Mouse (Mus musculus) intestine, postnatal 0 days (tissue): Measurements from ENCODE around the gene Slc22a13. TPM values are rescaled to one million over a fixed set of nuclear protein-coding genes. Genes with fewer than 3 reads are reported as not detected.

Experiments used
- ATAC-seq: fragments of 200-750 bp; cut with Nextera tagmentation; 2 replicates; pipeline ENCODE4 v1.8.0; 2017; ENCODE audit warnings: mild to moderate bottlenecking, moderate TSS enrichment, moderate library complexity
- H3K27ac ChIP-seq: fragments of 300-500 bp; sonication (generic); 2 replicates; pipeline ENCODE4 v1.5.1; 2014; ENCODE audit warnings: mild to moderate bottlenecking, low read depth, low read length, moderate library complexity
- H3K27me3 ChIP-seq: fragments of 300-500 bp; sonication (generic); replicated peaks from 2 replicates; pipeline ENCODE4 v1.6.1; 2014; ENCODE audit warnings: low read length, mixed read lengths; ENCODE audit not compliant: control insufficient read depth, insufficient read depth
- H3K36me3 ChIP-seq: fragments of 300-500 bp; sonication (generic); 2 replicates; pipeline ENCODE4 v1.6.1; 2014; ENCODE audit warnings: mild to moderate bottlenecking, moderate library complexity; ENCODE audit not compliant: control insufficient read depth, insufficient read depth
- H3K4me1 ChIP-seq: fragments of 300-500 bp; sonication (generic); replicated peaks from 2 replicates; pipeline ENCODE4 v1.6.1; 2014; ENCODE audit warnings: antibody characterized with exemption, low read length, mixed read lengths; ENCODE audit not compliant: control insufficient read depth, insufficient read depth
- H3K4me2 ChIP-seq: fragments of 300-500 bp; sonication (generic); replicated peaks from 2 replicates; pipeline ENCODE4 v1.6.1; 2014; ENCODE audit warnings: low read depth, mild to moderate bottlenecking, moderate library complexity
- H3K4me3 ChIP-seq: fragments of 300-500 bp; sonication (generic); 2 replicates; pipeline ENCODE4 v1.5.1; 2014; ENCODE audit warnings: low read depth, low read length
- H3K9ac ChIP-seq: fragments of 300-500 bp; sonication (generic); 2 replicates; pipeline ENCODE4 v1.6.1; 2014; ENCODE audit warnings: mild to moderate bottlenecking, low read depth, low read length
- H3K9me3 ChIP-seq: fragments of 300-500 bp; sonication (generic); 2 replicates; pipeline ENCODE4 v1.6.1; 2016; ENCODE audit warnings: mixed run types; ENCODE audit not compliant: control insufficient read depth
- CTCF ChIP-seq: sonication (generic); IDR thresholded peaks from 2 replicates; pipeline ENCODE4 v1.5.1; 2016; ENCODE audit warnings: low read depth, mild to moderate bottlenecking, control low read depth, antibody characterized with exemption, moderate library complexity
- WGBS: fragments of 180-500 bp; shearing (Covaris S2); extraction: QIAGEN DNeasy Blood & Tissue Kit; methylation state at CpG from one replicate; pipeline ENCODE4 v1.1.7; 2014; 5-methylcytosine and 5-hydroxymethylcytosine counted together
- polyA plus RNA-seq: library from polyadenylated mRNA; unstranded; fragments of >200 nt; fragmentation: Nextera tagmentation; extraction: Ambion mirVana; gene quantifications from 2 replicates; pipeline ENCODE4 v1.2.1, GENCODE M21; 2015

Slc22a13 gene
- polyA plus RNA-seq, 1 experiment from 2014 or later: not detected

DNA sequence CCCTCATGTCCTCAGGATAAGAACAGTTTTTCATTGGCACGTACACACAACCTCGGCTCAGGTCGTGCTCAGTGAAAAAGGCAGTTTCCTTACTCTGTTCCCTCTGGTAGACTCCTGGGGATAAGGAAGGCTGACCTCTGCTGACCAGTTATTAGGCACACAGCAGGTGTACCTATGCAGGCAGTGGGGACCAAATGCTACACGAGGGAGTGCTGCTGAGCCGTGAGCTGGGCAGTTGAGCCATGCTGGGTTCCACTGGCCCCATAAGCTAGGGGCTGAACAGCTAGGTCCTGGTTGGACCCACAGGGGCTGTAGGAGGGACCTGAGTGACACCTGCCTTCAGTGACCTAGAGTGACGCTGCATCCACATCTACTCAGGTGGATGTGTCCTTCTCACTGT, 63.3 kb downstream of the Slc22a13 start:
- Histone ChIP-seq H3K27me3 (no peaks in the 10 kb centered on the region), H3K4me1 (no peaks in the 10 kb centered on the region), H3K36me3 (no peaks in the 10 kb centered on the region), H3K4me2 (no peak overlapping the region), H3K27ac (no peak overlapping the region), H3K4me3 (no peak overlapping the region), H3K9me3 (no peaks in the 10 kb centered on the region), H3K9ac (no peak overlapping the region)
- no peak for ATAC-seq
- 57% methylated on average over 6 of the region's 6 CpGs for WGBS
- TF ChIP-seq CTCF: no peak

DNA sequence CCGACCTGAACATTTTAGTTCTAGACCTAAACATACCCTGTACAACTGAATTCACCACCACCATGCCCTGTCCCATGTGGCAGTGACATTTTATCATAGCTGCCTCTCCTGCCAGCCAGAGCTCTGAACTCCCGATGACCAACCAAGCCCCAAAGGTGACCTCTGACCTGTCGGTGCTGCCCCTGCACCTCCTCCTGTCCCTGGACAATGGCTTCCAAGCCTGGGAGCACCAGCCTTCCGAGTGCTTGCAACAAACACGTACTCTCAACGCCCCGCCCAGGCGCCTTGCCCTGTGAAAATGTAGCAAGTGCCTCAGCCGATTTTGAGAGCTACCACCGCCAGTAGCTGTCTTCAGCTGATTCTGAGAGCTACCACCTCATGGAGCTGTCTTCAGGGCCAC, 63.8 kb downstream of the Slc22a13 start:
- Histone ChIP-seq H3K27me3 (no peaks in the 10 kb centered on the region), H3K4me2 (no peak overlapping the region), H3K27ac (no peak overlapping the region), H3K36me3 (no peaks in the 10 kb centered on the region), H3K4me1 (no peaks in the 10 kb centered on the region), H3K4me3 (no peak overlapping the region), H3K9me3 (no peaks in the 10 kb centered on the region), H3K9ac (no peak overlapping the region)
- ATAC-seq: no peak
- TF ChIP-seq CTCF: no peak
- WGBS: 43% methylated on average over 10 of the region's 10 CpGs

DNA sequence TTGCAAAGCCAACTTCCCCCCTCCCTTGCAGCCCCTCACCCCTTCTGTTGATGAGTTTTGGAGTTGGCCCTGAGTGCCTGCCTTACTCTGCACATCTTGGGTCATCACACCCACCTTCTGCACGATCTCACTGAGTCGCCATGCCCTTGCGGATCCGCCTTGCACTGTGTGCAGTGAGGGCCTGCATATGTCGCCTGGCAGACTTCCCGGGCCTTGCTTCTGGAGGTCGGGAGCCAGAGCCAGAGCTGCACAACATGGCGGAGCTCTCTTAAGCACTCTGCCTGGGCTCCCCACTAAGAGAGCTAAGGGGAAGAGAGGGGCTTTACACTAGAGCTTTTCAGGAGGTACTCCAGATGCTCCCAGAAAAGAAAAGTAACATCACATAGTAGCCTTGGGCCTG, 64.2 kb downstream of the Slc22a13 start:
- Histone ChIP-seq H3K4me3 (no peak overlapping the region), H3K9ac (no peak overlapping the region), H3K4me2 (no peak overlapping the region), H3K4me1 (no peaks in the 10 kb centered on the region), H3K27ac (no peak overlapping the region), H3K36me3 (no peaks in the 10 kb centered on the region), H3K27me3 (no peaks in the 10 kb centered on the region), H3K9me3 (no peaks in the 10 kb centered on the region)
- no peak for ATAC-seq
- no peak for TF ChIP-seq CTCF
- 80% methylated on average over 8 of the region's 8 CpGs for WGBS

DNA sequence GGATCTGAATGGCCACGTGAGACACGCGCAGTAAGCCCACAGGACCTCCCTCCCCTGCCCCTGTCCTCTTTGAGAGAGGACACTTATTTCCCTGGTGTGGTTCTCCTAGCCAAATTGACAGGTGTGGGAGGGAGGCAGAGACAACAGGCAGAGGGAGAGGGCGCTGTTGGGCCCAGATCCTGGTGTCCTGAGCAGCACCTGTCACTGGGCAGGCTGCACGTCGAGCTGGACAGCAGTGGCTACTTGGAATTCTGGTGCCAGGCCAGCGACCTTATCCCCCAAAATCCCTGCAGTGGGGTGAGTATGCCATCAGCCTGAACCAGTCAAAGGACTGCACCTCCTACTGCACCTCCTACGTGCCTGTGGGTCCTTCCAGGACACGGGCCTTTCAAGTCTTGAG, 65.5 kb downstream of the Slc22a13 start:
- no peak for ATAC-seq
- Histone ChIP-seq H3K9me3 (no peaks in the 10 kb centered on the region), H3K9ac (no peak overlapping the region)

More for the DNA sequence above, 65.5 kb downstream of the Slc22a13 start:
- no peaks in the 10 kb centered on the region for H3K4me1 ChIP-seq
- no peak overlapping the region for H3K4me3 ChIP-seq
- no peak overlapping the region for H3K4me2 ChIP-seq
- 72% methylated on average over 9 of the region's 9 CpGs for WGBS
- TF ChIP-seq CTCF: 0 out of 2 replicates have a peak, but pooled peaks have one; percentile 9
- H3K27ac ChIP-seq: no peak overlapping the region
- H3K27me3 ChIP-seq: no peaks in the 10 kb centered on the region
- no peaks in the 10 kb centered on the region for H3K36me3 ChIP-seq

Other genes with a start within 250 kb of the Slc22a13 start
- gene Vill, start 156.3 kb downstream of the Slc22a13 start, polyA plus RNA-seq: 3.6 and 5.1 TPM in 2 replicates
- 6.3 and 6.5 TPM in 2 replicates for gene Plcd1, start 115.6 kb downstream of the Slc22a13 start, polyA plus RNA-seq
- gene Dlec1, start 106.6 kb downstream of the Slc22a13 start, polyA plus RNA-seq: 0.05 and 0.07 TPM in 2 replicates
- 16.4 and 17.5 TPM in 2 replicates for gene Acaa1b, start 52.0 kb downstream of the Slc22a13 start, polyA plus RNA-seq
- not detected in 2 replicates for gene Gm47289, start 49.9 kb downstream of the Slc22a13 start, polyA plus RNA-seq
- gene Oxsr1, start 113.3 kb upstream of the Slc22a13 start, polyA plus RNA-seq: 7.9 and 8.7 TPM in 2 replicates
- 90.5 and 97.0 TPM in 2 replicates for gene Acaa1a, start 130.6 kb upstream of the Slc22a13 start, polyA plus RNA-seq
- gene Myd88, start 132.3 kb upstream of the Slc22a13 start, polyA plus RNA-seq: 29.7 and 30.9 TPM in 2 replicates
- 10.8 and 11.7 TPM in 2 replicates for gene Xylb, start 148.3 kb upstream of the Slc22a13 start, polyA plus RNA-seq
- gene Slc22a14, start 156.5 kb upstream of the Slc22a13 start, polyA plus RNA-seq: 0.12 TPM in 1 of 2 replicates, not detected in the other
- gene Acvr2b, start 193.0 kb upstream of the Slc22a13 start, polyA plus RNA-seq: 5.4 and 5.8 TPM in 2 replicates
- gene Exog, start 235.8 kb upstream of the Slc22a13 start, polyA plus RNA-seq: 4.4 and 4.6 TPM in 2 replicates